Mouse (Mus musculus) urinary bladder, postnatal 14 days (tissue): ENCODE measurements around the gene Mybpc1.
"Not testable (repeated sequence)": the region's sequence is repeated elsewhere in the genome, so short reads cannot be mapped to it uniquely, and the experiment has no call there.

Source experiments
- DNase-seq: peaks from one replicate; pipeline ENCODE4 v3.0.0; 2021; ENCODE audit warnings: low spot score

Gene Mybpc1

DNA sequence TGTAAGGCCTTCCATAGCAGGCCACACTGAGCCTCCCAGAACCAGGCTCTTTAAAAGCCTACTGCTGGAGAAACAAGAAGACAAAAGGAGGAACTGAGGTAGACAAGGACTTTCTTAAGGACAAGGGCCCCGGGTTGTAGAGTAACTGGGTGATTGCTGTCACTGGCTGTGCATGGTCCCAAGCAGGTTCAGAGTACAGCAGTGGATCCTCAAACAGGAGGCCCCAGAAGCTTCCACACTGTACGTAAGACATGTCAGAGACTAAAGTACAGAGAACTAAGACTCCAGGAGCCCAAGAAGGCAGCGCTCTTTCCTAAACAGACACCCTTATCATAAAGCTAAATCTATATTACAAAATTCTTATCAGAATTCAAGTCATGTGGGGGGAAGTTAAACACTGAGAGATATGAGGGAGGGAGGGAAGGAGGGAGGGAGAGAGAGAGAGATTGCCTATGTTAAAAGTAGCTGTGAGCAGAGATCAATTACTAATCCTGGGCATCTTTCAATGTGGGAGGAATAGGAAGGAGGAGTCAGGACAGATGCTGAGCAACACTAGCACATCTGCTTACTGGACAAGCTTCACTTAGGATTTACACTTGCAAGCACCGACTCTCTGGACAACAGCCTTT is 109.9 kb downstream of the Mybpc1 start:
- no peak for DNase-seq

DNA sequence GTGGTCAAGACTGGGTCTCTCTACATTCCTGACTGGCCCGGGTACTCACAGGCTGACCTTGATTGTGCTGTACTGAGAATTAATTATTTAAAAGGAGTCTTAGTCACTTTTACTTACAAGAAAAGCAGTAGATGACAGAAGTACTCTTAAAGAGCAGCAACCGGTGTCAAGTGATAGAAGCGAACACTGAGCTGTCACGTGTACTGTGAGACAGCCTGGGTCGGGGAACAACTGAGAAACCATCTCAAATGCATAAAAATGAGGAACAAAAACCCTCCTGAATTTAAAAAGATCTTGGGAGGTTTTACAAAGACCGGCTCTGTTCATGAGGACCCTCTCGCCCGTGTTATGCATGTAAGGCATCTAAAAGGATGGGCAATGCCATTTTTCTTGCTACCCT is 112.3 kb downstream of the Mybpc1 start:
- no peak for DNase-seq

DNA sequence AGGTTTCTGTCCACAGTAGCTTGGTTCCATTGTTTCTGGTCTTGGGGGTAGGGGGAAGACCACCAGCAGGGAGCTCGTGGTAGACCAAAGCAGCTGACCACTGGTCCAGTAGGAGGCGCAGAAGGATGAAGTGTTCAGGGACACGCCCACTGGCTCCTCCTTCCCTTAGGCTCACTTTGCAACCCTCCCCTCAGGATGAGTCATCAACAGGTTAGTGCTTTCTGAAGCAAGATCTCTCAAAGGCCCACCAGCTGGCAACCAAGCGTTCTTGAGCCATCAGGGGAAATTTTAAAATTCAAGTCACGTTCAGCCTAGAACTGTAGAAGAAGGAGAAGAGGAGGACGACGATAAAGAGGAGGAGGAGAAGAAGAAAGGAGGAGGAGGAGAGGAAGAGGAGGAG is 113.3 kb downstream of the Mybpc1 start:
- DNase-seq: no peak

DNA sequence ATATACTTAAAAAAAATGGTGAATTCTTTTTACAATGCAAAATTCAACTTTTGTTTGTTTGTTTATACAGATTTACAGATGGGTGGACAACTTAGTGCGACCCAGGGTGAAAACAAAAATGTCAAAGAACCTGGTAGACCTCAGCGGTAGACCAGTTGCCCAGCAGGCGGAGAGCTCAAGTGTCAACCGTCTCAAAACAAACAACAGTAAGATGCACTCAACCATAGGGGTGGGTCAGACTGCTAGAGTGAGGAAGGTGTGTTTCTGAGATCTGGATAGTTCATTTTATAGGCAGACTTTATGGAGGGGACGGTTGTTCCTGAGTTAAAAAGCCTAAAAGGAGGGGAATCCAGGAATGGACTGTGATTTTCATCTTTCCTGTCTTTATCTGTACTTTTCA is 116.3 kb downstream of the Mybpc1 start:
- no peak for DNase-seq

DNA sequence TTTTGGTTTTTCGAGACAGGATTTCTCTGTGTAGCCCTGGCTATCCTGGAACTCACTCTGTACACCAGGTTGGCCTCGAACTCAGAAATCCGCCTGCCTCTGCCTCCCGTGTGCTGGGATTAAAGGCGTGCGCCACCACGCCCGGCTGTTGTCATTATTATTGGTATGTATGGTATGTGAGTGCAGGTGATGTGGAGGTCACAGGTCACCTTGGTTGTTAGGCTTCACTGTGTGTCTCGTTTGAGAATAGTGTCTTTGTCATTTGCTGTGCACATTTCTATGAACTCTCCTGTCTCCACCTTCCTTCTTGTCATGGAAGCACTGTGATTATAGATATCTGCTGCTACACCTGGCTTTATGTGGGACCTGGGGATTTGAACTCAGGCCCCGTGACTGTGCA is 122.1 kb downstream of the Mybpc1 start:
- DNase-seq: not testable (repeated sequence)
